Mouse (Mus musculus) MEL (cell line): ENCODE results near the gene Gpd2. TPM values are rescaled to one million over a fixed set of nuclear protein-coding genes. Genes with fewer than 3 reads are reported as not detected.

Experiments used
- DNase-seq: peaks from one replicate; pipeline ENCODE4 v3.0.0; 2011; ENCODE audit warnings: low read depth, low spot score
- H3K27ac ChIP-seq: 2 replicates; pipeline ENCODE4 v1.5.1; 2012; ENCODE audit warnings: low read depth, mild to moderate bottlenecking, control low read depth, low read length, moderate library complexity; ENCODE audit not compliant: control insufficient read depth
- H3K27me3 ChIP-seq, 2 experiments: fragments of 150-350 bp in 1 of 2; sonication (generic) in 1 of 2; 2 replicates each; pipeline ENCODE4 v1.6.1; 2012; ENCODE audit warnings: low read length in 2 of 2, mild to moderate bottlenecking in 2 of 2, improper control_type of control experiment in 1 of 2, moderate library complexity in 1 of 2; ENCODE audit not compliant: insufficient read depth in 2 of 2, control insufficient read depth in 1 of 2
- H3K36me3 ChIP-seq, 2 experiments: 2 replicates each; pipeline ENCODE4 v1.6.1; 2012 to 2014; ENCODE audit warnings: low read length in 2 of 2, improper control_type of control experiment in 1 of 2, inconsistent platforms in 1 of 2, mild to moderate bottlenecking in 1 of 2; ENCODE audit not compliant: insufficient read depth in 2 of 2, control insufficient read depth in 1 of 2
- H3K4me1 ChIP-seq, 2 experiments: fragments of 150-350 bp in 1 of 2; sonication (generic) in 1 of 2; 2 replicates each; pipeline ENCODE4 v1.6.1; 2012; ENCODE audit warnings: low read length in 2 of 2, improper control_type of control experiment in 1 of 2, mild to moderate bottlenecking in 1 of 2; ENCODE audit not compliant: insufficient read depth in 2 of 2, control insufficient read depth in 1 of 2
- H3K4me3 ChIP-seq, 2 experiments: fragments of 150-350 bp in 1 of 2; sonication (generic) in 1 of 2; 2 replicates each; pipeline ENCODE4 v1.5.1; 2012; ENCODE audit warnings: low read depth in 2 of 2, low read length in 2 of 2, mild to moderate bottlenecking in 2 of 2, moderate library complexity in 2 of 2, control low read depth in 1 of 2, improper control_type of control experiment in 1 of 2; ENCODE audit not compliant: control insufficient read depth in 1 of 2, insufficient read depth in 1 of 2
- H3K79me2 ChIP-seq: 2 replicates; pipeline ENCODE4 v1.6.1; 2012; ENCODE audit warnings: mild to moderate bottlenecking, low read length, moderate library complexity; ENCODE audit not compliant: control insufficient read depth, poor library complexity, insufficient read depth
- H3K9ac ChIP-seq: 2 replicates; pipeline ENCODE4 v1.6.1; 2012; ENCODE audit warnings: low read depth, mild to moderate bottlenecking, control low read depth, low read length, moderate library complexity; ENCODE audit not compliant: control insufficient read depth, poor library complexity, severe bottlenecking
- H3K9me3 ChIP-seq: fragments of 150-350 bp; sonication (generic); replicated peaks from 2 replicates; pipeline ENCODE4 v1.6.1; 2012; ENCODE audit warnings: mild to moderate bottlenecking, low read length, improper control_type of control experiment, moderate library complexity; ENCODE audit not compliant: insufficient read depth
- BHLHE40 ChIP-seq: IDR thresholded peaks from 2 replicates; pipeline ENCODE4 v1.6.1; 2012; ENCODE audit warnings: low read depth, mild to moderate bottlenecking, inconsistent platforms, low read length, improper control_type of control experiment, borderline replicate concordance
- CHD1 ChIP-seq: IDR thresholded peaks from 2 replicates; pipeline ENCODE4 v1.6.1; 2012; ENCODE audit warnings: low read depth, mild to moderate bottlenecking, inconsistent platforms, low read length, improper control_type of control experiment
- CHD2 ChIP-seq: IDR thresholded peaks from 2 replicates; pipeline ENCODE4 v1.6.1; 2011; ENCODE audit warnings: low read length, improper control_type of control experiment
- ELF1 ChIP-seq: IDR thresholded peaks from 2 replicates; pipeline ENCODE4 v1.6.1; 2014; ENCODE audit warnings: low read depth, mild to moderate bottlenecking, inconsistent platforms, low read length, improper control_type of control experiment, moderate library complexity
- EP300 ChIP-seq, 2 experiments: IDR thresholded peaks; 2 replicates each; pipeline ENCODE4 v1.6.1; 2011; ENCODE audit warnings: improper control_type of control experiment in 2 of 2, low read length in 2 of 2, low read depth in 1 of 2, mild to moderate bottlenecking in 1 of 2
- ETS1 ChIP-seq: IDR thresholded peaks from 2 replicates; pipeline ENCODE4 v1.6.1; 2012; ENCODE audit warnings: low read depth, mild to moderate bottlenecking, inconsistent platforms, low read length, improper control_type of control experiment, moderate library complexity
- HCFC1 ChIP-seq: IDR thresholded peaks from 2 replicates; pipeline ENCODE4 v1.6.1; 2012; ENCODE audit warnings: low read depth, mild to moderate bottlenecking, inconsistent platforms, low read length, improper control_type of control experiment, moderate library complexity
- KAT2A ChIP-seq: conservative IDR thresholded peaks from 2 replicates; pipeline ENCODE4 v1.6.1; 2012; ENCODE audit warnings: low read depth, low read length, improper control_type of control experiment, inconsistent platforms
- MAFK ChIP-seq: IDR thresholded peaks from 2 replicates; pipeline ENCODE4 v1.6.1; 2011; ENCODE audit warnings: low read depth, mild to moderate bottlenecking, low read length, improper control_type of control experiment, borderline replicate concordance
- MAX ChIP-seq: IDR thresholded peaks from 2 replicates; pipeline ENCODE4 v1.6.1; 2011; ENCODE audit warnings: low read length, improper control_type of control experiment
- MEF2A ChIP-seq: IDR thresholded peaks from 2 replicates; pipeline ENCODE4 v1.6.1; 2014; ENCODE audit warnings: low read depth, mild to moderate bottlenecking, inconsistent platforms, low read length, improper control_type of control experiment; ENCODE audit not compliant: poor library complexity, insufficient replicate concordance, severe bottlenecking; ENCODE audit errors: extremely low read depth
- MYC ChIP-seq: IDR thresholded peaks from 2 replicates; pipeline ENCODE4 v1.6.1; 2011; ENCODE audit warnings: low read depth, mild to moderate bottlenecking, low read length, improper control_type of control experiment, moderate library complexity
- NRF1 ChIP-seq: IDR thresholded peaks from 2 replicates; pipeline ENCODE4 v1.6.1; 2014; ENCODE audit warnings: low read depth, mild to moderate bottlenecking, inconsistent platforms, low read length, improper control_type of control experiment, moderate library complexity; ENCODE audit not compliant: poor library complexity, insufficient read depth, severe bottlenecking
- POLR2A ChIP-seq, 2 experiments: IDR thresholded peaks; 2 replicates each; pipeline ENCODE4 v1.6.1; 2011 to 2012; ENCODE audit warnings: low read length in 2 of 2, mild to moderate bottlenecking in 2 of 2, control low read depth in 1 of 2, improper control_type of control experiment in 1 of 2, low read depth in 1 of 2, moderate library complexity in 1 of 2; ENCODE audit not compliant: control insufficient read depth in 1 of 2, insufficient read depth in 1 of 2, poor library complexity in 1 of 2
- POLR2AphosphoS5 ChIP-seq: IDR thresholded peaks from 2 replicates; pipeline ENCODE4 v1.6.1; 2012; ENCODE audit warnings: low read depth, borderline replicate concordance, mild to moderate bottlenecking, inconsistent platforms, low read length, moderate library complexity, mixed read lengths
- RCOR1 ChIP-seq: IDR thresholded peaks from 2 replicates; pipeline ENCODE4 v1.6.1; 2012; ENCODE audit warnings: low read depth, mild to moderate bottlenecking, inconsistent platforms, low read length, improper control_type of control experiment
- TAL1 ChIP-seq: IDR thresholded peaks from 2 replicates; pipeline ENCODE4 v1.6.1; 2012; ENCODE audit warnings: mild to moderate bottlenecking, inconsistent platforms, low read length, moderate library complexity, mixed read lengths
- TBP ChIP-seq: IDR thresholded peaks from 2 replicates; pipeline ENCODE4 v1.8.0; 2011; ENCODE audit warnings: low read depth, low read length, improper control_type of control experiment
- UBTF ChIP-seq: IDR thresholded peaks from 2 replicates; pipeline ENCODE4 v1.6.1; 2012; ENCODE audit warnings: low read depth, mild to moderate bottlenecking, inconsistent platforms, low read length, improper control_type of control experiment, moderate library complexity, borderline replicate concordance; ENCODE audit not compliant: insufficient read depth
- USF2 ChIP-seq, 2 experiments: IDR thresholded peaks; 2 replicates each; pipeline ENCODE4 v1.6.1; 2011 to 2012; ENCODE audit warnings: improper control_type of control experiment in 2 of 2, low read length in 2 of 2, borderline replicate concordance in 1 of 2, inconsistent platforms in 1 of 2, low read depth in 1 of 2, mild to moderate bottlenecking in 1 of 2; ENCODE audit not compliant: insufficient read depth in 1 of 2
- ZC3H11A ChIP-seq: IDR thresholded peaks from 2 replicates; pipeline ENCODE4 v1.6.1; 2012; ENCODE audit warnings: low read depth, mild to moderate bottlenecking, inconsistent platforms, low read length, improper control_type of control experiment
- ZKSCAN1 ChIP-seq: IDR thresholded peaks from 2 replicates; pipeline ENCODE4 v1.6.1; 2012; ENCODE audit warnings: low read depth, mild to moderate bottlenecking, inconsistent platforms, low read length, improper control_type of control experiment, moderate library complexity
- ZMIZ1 ChIP-seq: IDR thresholded peaks from 2 replicates; pipeline ENCODE4 v1.6.1; 2012; ENCODE audit warnings: low read depth, mild to moderate bottlenecking, inconsistent platforms, low read length, improper control_type of control experiment, moderate library complexity
- polyA plus RNA-seq, 2 experiments: library from polyadenylated mRNA; stranded (reverse) in 1 of 2; unstranded in 1 of 2; fragments of >175 nt in 1 of 2; fragments of >200 nt in 1 of 2; gene quantifications; 2 replicates each; pipeline versions ENCODE4 v1.2.1 to v1.2.4; 2012; ENCODE audit warnings: low replicate concordance in 2 of 2, low read depth in 1 of 2; ENCODE audit not compliant: insufficient read length in 2 of 2, insufficient read depth in 1 of 2, missing spikeins in 1 of 2
- total RNA-seq: library from RNA; depleted of rRNA; stranded (reverse); fragments of 300-350 nt; gene quantifications from 2 replicates; pipeline ENCODE4 v1.2.3, GENCODE M21; 2012

The Gpd2 gene
- total and polyA plus RNA-seq, 3 experiments = 16.9 to 72.8 (median 24.6) TPM

DNA sequence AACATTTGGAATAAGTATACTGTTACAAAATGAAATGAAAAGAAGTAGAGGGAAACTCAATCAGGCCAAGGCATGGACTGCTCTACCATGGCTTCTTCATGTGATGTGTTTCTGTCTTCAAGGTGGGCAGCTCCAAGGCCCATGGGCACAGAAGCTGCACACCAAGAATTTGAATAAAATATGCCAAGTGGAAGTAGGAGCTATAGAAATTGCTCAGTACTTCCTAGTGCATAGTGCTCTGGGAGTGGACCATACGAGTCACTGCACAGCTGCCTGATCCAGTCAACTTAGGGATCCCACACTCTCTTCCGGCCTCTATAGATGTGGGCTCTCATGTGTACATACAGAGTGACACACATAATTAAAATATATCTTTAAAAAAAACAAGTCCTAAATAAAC is 147.2 kb downstream of the Gpd2 start:
- Histone ChIP-seq H3K27me3 (peaks cover 0 to 4% of the 10 kb centered on the region in 2 experiments; a peak in 2 of 4 replicates), H3K79me2 (no peaks in the 10 kb centered on the region), H3K4me1 (no peaks in the 10 kb centered on the region), H3K4me3 (no peak overlapping the region), H3K36me3 (no peaks in the 10 kb centered on the region), H3K27ac (no peak overlapping the region), H3K9ac (no peak overlapping the region), H3K9me3 (no peaks in the 10 kb centered on the region)
- DNase-seq = no peak
- TF ChIP-seq POLR2AphosphoS5 (no peak), RCOR1 (no peak), EP300 (IDR thresholded peaks at IDR 0.05; ENCODE audit: low read depth in 1 of 2, low read length in 2 of 2) (no peak), KAT2A (no peak), CHD1 (no peak), HCFC1 (no peak), MAFK (no peak), NRF1 (no peak), UBTF (no peak), TAL1 (no peak), TBP (no peak), BHLHE40 (no peak)

- no peaks in the 10 kb centered on the region for H3K4me1 ChIP-seq
- H3K9ac ChIP-seq = no peak overlapping the region
- H3K27me3 ChIP-seq = peaks cover 0 to 4% of the 10 kb centered on the region in 2 experiments; a peak in 2 of 4 replicates
- no peaks in the 10 kb centered on the region for H3K79me2 ChIP-seq
- H3K27ac ChIP-seq = no peak overlapping the region
- H3K4me3 ChIP-seq = no peak overlapping the region
- DNase-seq = no peak
- H3K9me3 ChIP-seq = no peaks in the 10 kb centered on the region
- TF ChIP-seq BHLHE40 (no peak), TBP (no peak), ELF1 (no peak), POLR2AphosphoS5 (no peak), MEF2A (no peak), ZC3H11A (no peak), UBTF (no peak), MAFK (no peak), ETS1 (no peak), MYC (no peak), MAX (no peak), ZMIZ1 (no peak), ZKSCAN1 (no peak), CHD2 (no peak), POLR2A (IDR thresholded peaks at IDR 0.05; ENCODE audit: control insufficient read depth in 1 of 2, insufficient read depth in 1 of 2, low read depth in 1 of 2, low read length in 2 of 2, poor library complexity in 1 of 2) (no peak), USF2 (IDR thresholded peaks at IDR 0.05; ENCODE audit: borderline replicate concordance in 1 of 2, insufficient read depth in 1 of 2, low read depth in 1 of 2, low read length in 2 of 2) (no peak)
- no peaks in the 10 kb centered on the region for H3K36me3 ChIP-seq
Observed at GRCm38 (mm10) chr2:57387816-57388215, 150.4 kb downstream of the Gpd2 start.
